Mouse (Mus musculus): ENCODE data around the gene Aff3. TPM values are rescaled to one million over a fixed set of nuclear protein-coding genes. Genes with fewer than 3 reads are reported as not detected.

Gene Aff3
- polyA plus RNA-seq, 1 experiment from 2014 or later: 33.1 TPM

DNA sequence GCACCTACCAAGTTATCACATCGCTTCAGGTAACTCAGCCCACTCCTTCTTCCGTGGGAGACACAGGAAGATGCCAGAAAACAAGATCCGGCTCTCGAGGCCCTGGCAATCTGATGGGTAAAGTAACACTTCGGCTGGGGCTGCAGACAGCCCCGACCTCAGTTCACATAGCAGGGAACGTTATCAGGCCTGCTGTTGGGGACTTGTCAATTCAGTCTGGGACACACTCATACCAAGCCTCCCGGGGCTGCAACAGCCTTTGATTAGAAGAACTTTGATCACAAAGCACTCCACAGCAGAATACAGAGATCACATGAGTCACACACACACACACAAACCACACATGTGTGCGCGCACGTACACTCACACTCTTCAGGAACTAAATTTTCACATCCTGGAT is 193.9 kb downstream of the Aff3 start:
- H3K4me2 ChIP-seq: no peak overlapping the region
- peak overlapping the region; percentile 13; the same call in 1 of the 2 replicates for H3K27ac ChIP-seq (replicated peaks)
- peaks cover 22% of the 10 kb centered on the region; the same call in 1 of the 2 replicates for H3K4me1 ChIP-seq
- no peaks in the 10 kb centered on the region for H3K9me3 ChIP-seq (replicated peaks)
- 83% methylated on average over 11 of the region's 11 CpGs for whole genome bisulfite sequencing
- H3K27me3 ChIP-seq (replicated peaks): no peaks in the 10 kb centered on the region
- no peak for ATAC-seq (ENCODE audit: low FRiP score)
- no peaks in the 10 kb centered on the region for H3K36me3 ChIP-seq
- no peak overlapping the region for H3K4me3 ChIP-seq (replicated peaks)
- H3K9ac ChIP-seq (replicated peaks): no peak overlapping the region

DNA sequence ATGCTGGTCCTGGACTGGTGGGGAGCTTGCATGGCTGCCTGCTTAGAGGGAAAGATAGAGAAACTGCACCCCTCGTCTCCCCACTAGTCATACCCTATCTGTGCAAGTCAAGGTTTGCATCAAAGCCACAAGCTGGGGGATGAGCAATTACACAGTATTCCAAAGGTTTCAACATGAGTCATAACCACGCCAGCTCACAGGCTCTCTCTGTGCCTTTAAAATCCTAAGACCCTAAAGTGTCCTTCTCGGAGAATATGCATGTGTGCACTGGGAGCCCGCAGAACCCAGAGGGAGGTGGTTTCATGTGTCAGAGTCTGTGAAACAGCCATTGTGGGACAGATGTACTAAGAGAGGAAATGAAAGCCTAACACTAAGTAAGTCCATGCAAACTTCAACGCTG is 194.6 kb downstream of the Aff3 start:
- Histone ChIP-seq H3K27me3 (replicated peaks) (no peaks in the 10 kb centered on the region), H3K27ac (replicated peaks) (no peak overlapping the region), H3K36me3 (no peaks in the 10 kb centered on the region), H3K4me1 (peaks cover 19% of the 10 kb centered on the region; the same call in 1 of the 2 replicates), H3K9ac (replicated peaks) (no peak overlapping the region), H3K4me2 (no peak overlapping the region), H3K4me3 (replicated peaks) (no peak overlapping the region), H3K9me3 (replicated peaks) (no peaks in the 10 kb centered on the region)
- 74% methylated on average over 5 of the region's 5 CpGs for WGBS
- ATAC-seq (ENCODE audit: low FRiP score): no peak

DNA sequence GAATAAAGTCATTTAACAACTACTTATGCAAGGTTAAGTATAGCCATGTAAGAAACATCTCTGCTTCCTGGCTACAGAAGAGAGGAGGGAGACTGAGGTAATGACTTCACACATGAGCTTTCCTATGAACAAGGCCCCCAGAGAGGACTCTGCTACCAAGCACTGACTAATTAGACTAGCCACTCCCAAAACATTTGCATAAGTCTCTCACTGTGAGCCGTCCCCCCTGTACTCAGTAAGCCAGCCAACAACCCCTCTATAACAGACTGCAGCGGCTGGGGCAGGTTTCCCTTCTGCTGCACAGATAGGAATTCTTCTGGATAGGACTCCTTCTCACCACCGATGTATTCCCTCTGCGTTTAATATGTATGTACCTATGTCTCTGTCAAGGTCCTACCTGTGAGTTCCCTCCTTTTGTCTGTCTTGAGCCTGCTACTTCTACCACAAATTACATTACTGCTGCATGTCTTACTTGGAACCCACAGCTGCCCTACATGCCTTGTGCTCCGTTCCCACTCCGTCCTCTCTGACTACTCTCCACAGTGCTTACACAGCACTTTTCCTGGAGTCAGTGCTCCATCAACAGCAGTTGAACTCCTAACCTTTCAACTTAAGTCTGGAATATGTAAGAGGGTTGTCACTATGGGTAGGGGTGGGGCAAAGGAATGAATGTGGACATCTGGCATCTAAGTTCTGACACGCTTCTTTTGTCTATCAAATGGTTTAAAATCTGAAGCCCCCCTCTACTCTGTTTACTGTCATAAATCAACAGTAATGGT is 197.3 kb downstream of the Aff3 start:
- Histone ChIP-seq H3K9me3 (replicated peaks) (no peaks in the 10 kb centered on the region), H3K27me3 (replicated peaks) (no peaks in the 10 kb centered on the region), H3K27ac (replicated peaks) (no peak overlapping the region), H3K4me3 (replicated peaks) (no peak overlapping the region), H3K9ac (replicated peaks) (no peak overlapping the region), H3K4me2 (no peak overlapping the region), H3K36me3 (no peaks in the 10 kb centered on the region), H3K4me1 (peaks cover 15% of the 10 kb centered on the region; the same call in 1 of the 2 replicates)
- 41% methylated on average over 7 of the region's 7 CpGs for WGBS
- ATAC-seq (ENCODE audit: low FRiP score): no peak

DNA sequence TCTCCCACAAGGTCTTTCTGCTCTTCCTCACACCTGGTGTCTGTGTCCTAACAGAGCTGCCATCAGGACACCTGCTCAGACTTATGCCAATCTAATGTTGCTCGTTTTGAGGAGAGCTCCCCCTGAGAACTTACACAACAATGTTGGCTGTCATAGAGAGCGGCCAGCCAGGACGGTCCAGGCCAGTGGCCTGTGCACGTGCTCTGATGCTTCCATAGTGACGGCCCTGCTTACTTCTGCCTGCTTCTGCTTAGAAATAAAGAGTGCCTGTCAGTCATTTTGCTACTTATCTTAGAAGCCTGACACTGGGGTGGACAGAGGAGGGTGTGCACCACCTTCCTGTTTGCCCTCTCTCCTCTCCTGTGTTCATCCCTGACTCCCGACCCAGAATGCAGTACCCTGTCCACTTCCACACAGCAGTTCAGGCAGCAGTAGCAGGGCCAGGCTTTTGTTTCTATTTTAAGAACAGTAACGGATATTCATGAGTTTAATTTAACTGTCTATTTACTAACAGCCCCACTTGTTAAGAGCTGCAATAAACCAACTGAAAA is 208.0 kb downstream of the Aff3 start:
- Histone ChIP-seq H3K27me3 (replicated peaks) (no peaks in the 10 kb centered on the region), H3K4me2 (no peak overlapping the region), H3K4me1 (peaks cover 18% of the 10 kb centered on the region), H3K4me3 (replicated peaks) (no peak overlapping the region), H3K9me3 (replicated peaks) (no peaks in the 10 kb centered on the region), H3K36me3 (no peaks in the 10 kb centered on the region), H3K9ac (replicated peaks) (no peak overlapping the region), H3K27ac (replicated peaks) (no peak overlapping the region)
- 61% methylated on average over 7 of the region's 7 CpGs for WGBS
- ATAC-seq (ENCODE audit: low FRiP score): no peak

DNA sequence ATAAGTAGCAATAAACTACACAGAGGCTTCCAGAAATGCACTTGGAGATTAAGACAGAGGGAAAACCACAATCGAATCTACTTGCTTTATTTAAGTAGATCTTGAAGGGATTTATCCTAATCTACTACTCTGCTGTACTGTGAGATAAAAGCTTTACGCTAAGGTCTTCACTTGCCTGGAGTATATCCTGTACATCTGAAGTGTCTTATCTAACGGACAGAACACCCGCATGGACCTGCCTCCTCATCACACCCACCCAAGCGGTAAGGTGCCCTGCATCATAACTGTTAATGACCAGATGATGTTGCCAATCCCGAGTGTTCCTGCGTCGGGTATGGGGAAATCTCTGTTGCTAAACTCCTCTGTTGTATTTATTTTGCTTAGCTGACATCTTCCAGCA is 209.8 kb downstream of the Aff3 start:
- Histone ChIP-seq H3K9me3 (replicated peaks) (no peaks in the 10 kb centered on the region), H3K4me1 (peaks cover 29% of the 10 kb centered on the region), H3K4me2 (no peak overlapping the region), H3K36me3 (no peaks in the 10 kb centered on the region), H3K4me3 (replicated peaks) (no peak overlapping the region), H3K9ac (replicated peaks) (no peak overlapping the region), H3K27ac (replicated peaks) (no peak overlapping the region), H3K27me3 (replicated peaks) (no peaks in the 10 kb centered on the region)
- ATAC-seq (ENCODE audit: low FRiP score): no peak
- 85% methylated on average over 8 of the region's 8 CpGs for WGBS

DNA sequence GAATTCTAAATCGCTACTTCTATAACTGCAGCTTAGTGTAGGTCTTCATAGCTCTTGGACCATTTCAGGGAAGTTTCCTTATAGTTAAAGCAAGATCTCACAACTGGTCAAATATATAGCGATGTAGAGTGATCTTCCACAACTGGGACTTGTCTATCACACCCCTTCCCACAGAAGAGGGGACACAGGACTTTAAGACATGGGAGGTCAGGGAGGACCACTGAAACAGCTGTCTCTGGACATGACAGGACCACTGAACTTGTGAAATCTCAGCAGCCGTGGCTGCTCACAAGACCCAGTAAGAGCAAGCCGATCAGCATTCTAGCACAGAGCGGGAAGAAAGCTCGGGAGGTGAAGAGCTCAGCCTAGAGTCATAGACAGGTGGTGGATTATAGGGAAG is 213.4 kb downstream of the Aff3 start:
- Histone ChIP-seq H3K9ac (replicated peaks) (no peak overlapping the region), H3K27me3 (replicated peaks) (no peaks in the 10 kb centered on the region), H3K36me3 (no peaks in the 10 kb centered on the region), H3K27ac (replicated peaks) (peak overlapping the region; percentile 57; the same call in 1 of the 2 replicates), H3K9me3 (replicated peaks) (no peaks in the 10 kb centered on the region), H3K4me2 (no peak overlapping the region), H3K4me1 (peaks cover 26% of the 10 kb centered on the region), H3K4me3 (replicated peaks) (no peak overlapping the region)
- no peak for ATAC-seq (ENCODE audit: low FRiP score)
- WGBS: 94% methylated on average over 6 of the region's 6 CpGs

DNA sequence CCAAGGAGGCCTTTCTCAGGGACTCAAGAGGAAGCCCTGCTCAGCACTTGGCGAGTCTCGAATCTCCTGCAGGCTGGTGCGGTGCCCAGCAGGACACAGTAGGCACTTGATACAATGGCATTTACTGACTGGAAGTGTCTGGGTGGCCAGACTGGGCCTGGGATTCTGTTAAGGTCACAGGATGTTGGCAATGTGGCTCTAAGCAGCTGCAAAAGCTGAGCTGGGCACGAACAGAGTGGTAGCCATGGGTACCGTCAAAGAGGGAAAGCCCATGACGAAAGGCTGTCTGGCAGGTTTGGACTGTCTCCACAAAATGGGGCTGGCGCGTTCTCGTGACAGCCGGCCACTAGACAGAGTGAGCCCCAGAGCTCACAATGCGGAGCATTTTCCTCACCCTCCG is 214.1 kb downstream of the Aff3 start:
- Histone ChIP-seq H3K9me3 (replicated peaks) (no peaks in the 10 kb centered on the region), H3K27ac (replicated peaks) (peak overlapping the region; percentile 57), H3K9ac (replicated peaks) (no peak overlapping the region), H3K36me3 (no peaks in the 10 kb centered on the region), H3K4me1 (peaks cover 32% of the 10 kb centered on the region), H3K4me3 (replicated peaks) (no peak overlapping the region), H3K4me2 (no peak overlapping the region), H3K27me3 (replicated peaks) (no peaks in the 10 kb centered on the region)
- 54% methylated on average over 12 of the region's 12 CpGs for WGBS
- peak; percentile 86 for ATAC-seq (ENCODE audit: low FRiP score)

DNA sequence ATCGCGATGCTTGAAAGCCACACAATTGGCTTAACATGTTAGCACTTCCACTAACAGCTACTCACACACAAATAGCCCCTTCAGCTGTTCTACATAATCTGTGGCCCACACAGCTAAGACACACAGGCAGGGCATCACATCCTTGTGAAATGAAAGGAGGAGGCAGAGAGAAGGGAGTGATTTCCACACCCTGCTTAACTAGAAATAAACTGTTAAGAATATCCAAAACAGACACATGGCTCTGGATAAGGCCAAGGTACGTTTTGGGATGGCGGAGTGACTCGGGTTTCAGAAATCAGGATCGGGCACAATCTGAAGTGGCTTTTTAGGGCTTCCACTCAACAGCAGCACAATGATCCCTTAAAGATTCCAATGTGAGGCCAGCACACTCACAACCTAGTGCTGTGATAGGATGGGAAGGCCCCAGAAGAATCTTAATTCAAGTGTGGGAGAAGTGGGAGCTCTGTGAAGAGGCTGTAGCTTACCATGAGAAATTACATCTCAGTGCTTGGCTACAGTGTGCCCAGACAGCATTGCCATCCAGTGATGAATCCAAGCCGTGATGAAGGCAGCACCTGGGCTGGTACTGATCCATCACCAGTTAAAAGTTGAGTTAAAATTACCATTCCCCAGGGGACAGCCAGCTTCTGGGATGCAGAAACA is 214.8 kb downstream of the Aff3 start:
- Histone ChIP-seq H3K9ac (replicated peaks) (no peak overlapping the region), H3K4me3 (replicated peaks) (no peak overlapping the region), H3K27me3 (replicated peaks) (no peaks in the 10 kb centered on the region), H3K27ac (replicated peaks) (peak overlapping the region; percentile 42; the same call in 1 of the 2 replicates), H3K9me3 (replicated peaks) (no peaks in the 10 kb centered on the region), H3K36me3 (no peaks in the 10 kb centered on the region), H3K4me2 (no peak overlapping the region), H3K4me1 (peaks cover 33% of the 10 kb centered on the region)
- WGBS: 72% methylated on average over 7 of the region's 7 CpGs
- ATAC-seq (ENCODE audit: low FRiP score): no peak

DNA sequence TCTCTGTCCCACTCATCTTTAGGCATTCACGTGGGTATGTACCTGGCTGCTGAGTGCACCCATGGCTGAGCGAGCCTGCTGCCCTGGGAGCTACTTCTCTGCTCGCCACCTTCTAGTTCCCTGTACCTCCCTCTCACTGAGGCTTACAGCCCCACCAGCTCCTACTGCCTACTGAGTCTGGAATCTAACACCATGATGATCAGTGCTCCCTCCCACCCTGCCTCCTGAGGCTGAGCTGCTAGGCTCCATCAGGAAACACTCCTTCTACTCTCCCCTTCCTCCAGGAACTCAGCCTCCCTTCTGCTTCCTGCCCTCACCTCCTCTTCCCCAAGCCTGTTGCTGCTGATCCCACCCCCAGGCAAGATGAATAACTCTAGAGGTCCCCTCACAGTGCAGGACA is 215.9 kb downstream of the Aff3 start:
- Histone ChIP-seq H3K4me2 (no peak overlapping the region), H3K9me3 (replicated peaks) (no peaks in the 10 kb centered on the region), H3K27ac (replicated peaks) (no peak overlapping the region), H3K9ac (replicated peaks) (no peak overlapping the region), H3K4me1 (peaks cover 33% of the 10 kb centered on the region), H3K36me3 (no peaks in the 10 kb centered on the region), H3K4me3 (replicated peaks) (no peak overlapping the region), H3K27me3 (replicated peaks) (no peaks in the 10 kb centered on the region)
- no peak for ATAC-seq (ENCODE audit: low FRiP score)
- WGBS: 62% methylated on average over 3 of the region's 3 CpGs

DNA sequence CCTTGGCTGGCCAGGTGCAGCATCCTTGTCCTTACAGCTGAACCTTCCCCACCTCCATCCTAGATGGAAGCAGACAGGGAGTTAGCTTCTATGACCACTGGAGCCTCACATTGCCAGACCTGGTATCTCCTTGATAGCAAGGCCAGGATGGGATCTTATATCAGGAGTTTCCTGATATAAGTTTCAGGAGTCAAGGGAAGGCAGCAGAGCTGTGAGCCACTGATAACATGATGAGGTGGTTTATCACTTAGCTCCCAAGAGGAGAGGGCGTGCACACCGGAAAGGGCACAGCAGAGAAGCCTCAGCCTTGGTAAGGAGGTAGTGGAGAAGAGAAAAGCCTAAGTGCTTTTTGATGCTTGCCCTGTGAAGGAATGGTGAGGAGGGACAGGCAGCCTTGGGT is 217.2 kb downstream of the Aff3 start:
- no peak overlapping the region for H3K27ac ChIP-seq (replicated peaks)
- 87% methylated on average over 2 of the region's 2 CpGs for WGBS
- H3K4me1 ChIP-seq: peaks cover 33% of the 10 kb centered on the region
- H3K4me2 ChIP-seq: no peak overlapping the region
- H3K4me3 ChIP-seq (replicated peaks): no peak overlapping the region
- no peak overlapping the region for H3K9ac ChIP-seq (replicated peaks)
- no peaks in the 10 kb centered on the region for H3K36me3 ChIP-seq
- ATAC-seq (ENCODE audit: low FRiP score): no peak
- no peaks in the 10 kb centered on the region for H3K9me3 ChIP-seq (replicated peaks)
- H3K27me3 ChIP-seq (replicated peaks): no peaks in the 10 kb centered on the region

DNA sequence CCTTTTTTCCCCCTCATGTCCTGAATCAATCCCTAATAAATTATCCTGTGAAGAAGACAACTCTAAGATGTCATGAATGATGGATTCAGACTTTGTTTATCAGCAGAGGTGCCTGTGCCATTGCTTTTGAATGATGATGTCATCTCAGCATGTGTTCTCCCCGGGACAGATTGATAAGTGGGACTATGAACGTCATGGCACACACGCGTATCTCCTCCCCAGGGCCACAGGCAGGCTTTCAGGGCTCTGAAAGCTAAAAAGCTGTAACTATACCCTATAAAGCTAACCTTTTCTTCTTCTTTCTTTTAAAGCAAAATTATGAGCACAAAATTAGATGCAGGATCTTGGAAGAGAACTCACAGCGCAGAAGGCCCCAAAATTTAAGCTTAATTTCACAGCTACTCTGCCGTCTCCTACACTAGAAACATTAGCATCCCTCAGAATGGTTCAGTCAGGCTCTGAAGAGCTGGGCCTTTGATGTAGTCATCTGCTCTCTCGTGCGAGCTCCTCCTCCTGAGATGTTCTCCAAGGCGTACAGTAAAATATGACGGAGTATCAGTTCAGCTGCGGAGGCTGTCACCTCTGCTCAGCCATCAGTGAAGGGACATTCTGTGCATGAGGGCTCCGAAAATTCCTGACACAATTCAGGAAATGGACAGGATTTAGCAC is 218.5 kb downstream of the Aff3 start:
- Histone ChIP-seq H3K27me3 (replicated peaks) (no peaks in the 10 kb centered on the region), H3K27ac (replicated peaks) (no peak overlapping the region)
- 54% methylated on average over 12 of the region's 12 CpGs for WGBS

More for the DNA sequence above, 218.5 kb downstream of the Aff3 start:
- Histone ChIP-seq H3K4me1 (peaks cover 39% of the 10 kb centered on the region), H3K36me3 (no peaks in the 10 kb centered on the region), H3K4me2 (no peak overlapping the region), H3K9me3 (replicated peaks) (no peaks in the 10 kb centered on the region), H3K4me3 (replicated peaks) (no peak overlapping the region), H3K9ac (replicated peaks) (no peak overlapping the region)
- ATAC-seq (ENCODE audit: low FRiP score): no peak
